Mouse (Mus musculus) kidney, embryonic 16.5 days (tissue): ENCODE measurements around the gene Mtg2. TPM values are rescaled to one million over a fixed set of nuclear protein-coding genes. Genes with fewer than 3 reads are reported as not detected.

ENCODE experiments used
- ATAC-seq: fragments of 200-750 bp; cut with Nextera tagmentation; 2 replicates; pipeline ENCODE4 v1.8.0; 2017; ENCODE audit warnings: moderate TSS enrichment; ENCODE audit not compliant: low FRiP score, low TSS enrichment
- H3K27ac ChIP-seq: fragments of 300-500 bp; sonication (generic); 2 replicates; pipeline ENCODE4 v1.5.1; 2014; ENCODE audit warnings: low read length
- H3K27me3 ChIP-seq: fragments of 300-500 bp; sonication (generic); 2 replicates; pipeline ENCODE4 v1.6.1; 2014; ENCODE audit warnings: low read length, control low read depth, mixed read lengths; ENCODE audit not compliant: insufficient read depth
- H3K36me3 ChIP-seq: fragments of 300-500 bp; sonication (generic); 2 replicates; pipeline ENCODE4 v1.6.1; 2014; ENCODE audit warnings: low read length, control low read depth, mixed read lengths; ENCODE audit not compliant: insufficient read depth
- H3K4me1 ChIP-seq: fragments of 300-500 bp; sonication (generic); 2 replicates; pipeline ENCODE4 v1.6.1; 2014; ENCODE audit warnings: low read length, control low read depth, mixed read lengths; ENCODE audit not compliant: insufficient read depth
- H3K4me2 ChIP-seq: fragments of 300-500 bp; sonication (generic); replicated peaks from 2 replicates; pipeline ENCODE4 v1.6.1; 2014; ENCODE audit warnings: low read depth, low read length
- H3K4me3 ChIP-seq: fragments of 300-500 bp; sonication (generic); 2 replicates; pipeline ENCODE4 v1.5.1; 2014; ENCODE audit warnings: mild to moderate bottlenecking, low read length
- H3K9ac ChIP-seq: fragments of 300-500 bp; sonication (generic); replicated peaks from 2 replicates; pipeline ENCODE4 v1.6.1; 2014; ENCODE audit warnings: low read length
- H3K9me3 ChIP-seq: fragments of 300-500 bp; sonication (generic); 2 replicates; pipeline ENCODE4 v1.6.1; 2016; ENCODE audit warnings: low read length, control low read depth
- WGBS: fragments of 180-500 bp; shearing (Covaris S2); extraction: QIAGEN DNeasy Blood & Tissue Kit; methylation state at CpG from one replicate; pipeline ENCODE4 v1.1.7; 2014; 5-methylcytosine and 5-hydroxymethylcytosine counted together
- polyA plus RNA-seq: library from polyadenylated mRNA; unstranded; fragments of >200 nt; fragmentation: Nextera tagmentation; extraction: Ambion mirVana; gene quantifications from 2 replicates; pipeline ENCODE4 v1.2.1, GENCODE M21; 2015

Mtg2 gene
- polyA plus RNA-seq, 1 experiment from 2014 or later = 29.6 TPM

DNA sequence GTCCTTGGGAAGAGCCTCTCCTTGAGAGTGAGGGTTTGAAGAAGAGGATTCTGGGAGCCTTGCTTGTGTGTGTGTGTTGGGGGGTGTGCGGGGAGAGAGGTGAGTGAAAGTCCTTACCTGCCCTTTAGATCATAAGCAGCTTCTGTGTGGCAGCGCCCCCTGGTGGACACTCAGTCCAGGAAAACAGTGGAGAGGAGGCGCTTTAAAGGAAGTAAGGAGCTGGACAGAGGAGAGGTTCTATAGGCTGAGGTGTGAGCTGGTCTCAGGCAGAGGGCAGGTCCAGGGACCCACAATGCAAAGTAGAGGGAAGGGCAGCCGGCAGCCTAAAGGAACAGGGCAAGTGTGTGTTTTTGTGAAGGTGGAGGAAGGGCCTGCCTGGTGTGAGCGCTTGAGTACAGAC is 19.4 kb upstream of the Mtg2 start:
- peak; percentile 72; the same call in 1 of the 2 replicates for ATAC-seq
- Histone ChIP-seq H3K36me3 (peaks cover 26% of the 10 kb centered on the region), H3K27ac (no peak overlapping the region), H3K9ac (no peak overlapping the region), H3K27me3 (no peaks in the 10 kb centered on the region), H3K4me2 (no peak overlapping the region), H3K4me3 (no peak overlapping the region), H3K9me3 (no peaks in the 10 kb centered on the region; the same call in 1 of the 2 replicates), H3K4me1 (no peaks in the 10 kb centered on the region)
- 26% methylated on average over 5 of the region's 5 CpGs for whole genome bisulfite sequencing

DNA sequence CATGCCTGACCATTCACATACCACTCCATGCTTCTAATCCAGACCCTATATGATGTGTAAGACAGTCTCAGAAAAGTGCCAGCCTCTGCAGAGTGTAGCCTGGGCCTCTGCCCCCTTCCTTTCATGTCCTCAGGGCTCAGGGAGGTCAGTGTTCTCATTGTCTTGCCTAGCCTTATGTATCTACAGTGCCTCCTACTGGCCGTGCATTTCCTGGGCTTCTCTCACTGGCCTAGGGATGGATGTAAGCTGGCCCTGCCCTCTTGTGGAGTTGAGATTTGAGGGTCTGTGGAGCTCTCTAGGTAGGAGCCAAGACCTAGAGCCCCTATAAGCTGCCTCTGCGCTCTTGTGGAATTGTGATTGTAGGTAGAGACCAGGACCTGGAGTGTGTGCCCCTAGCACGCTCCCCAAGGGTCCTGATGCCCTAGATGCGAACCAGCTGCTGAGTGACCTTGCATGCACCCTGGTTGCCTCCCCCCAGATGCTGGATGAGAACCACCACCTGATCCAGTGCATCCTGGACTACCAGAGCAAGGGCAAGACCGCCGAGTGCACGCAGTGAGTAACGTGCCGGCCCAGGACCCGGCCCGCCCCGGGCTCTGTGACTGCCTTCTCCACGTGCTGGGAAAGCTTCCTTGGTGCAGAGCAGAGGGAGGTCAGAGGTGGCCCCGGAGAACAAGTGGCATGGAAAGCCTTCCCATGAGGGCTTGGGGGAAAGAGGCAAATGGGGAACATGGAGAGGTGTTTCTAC is 18.2 kb upstream of the Mtg2 start:
- Histone ChIP-seq H3K9ac (no peak overlapping the region), H3K27me3 (no peaks in the 10 kb centered on the region), H3K27ac (no peak overlapping the region), H3K9me3 (no peaks in the 10 kb centered on the region; the same call in 1 of the 2 replicates), H3K4me2 (no peak overlapping the region), H3K36me3 (peaks cover 33% of the 10 kb centered on the region), H3K4me1 (no peaks in the 10 kb centered on the region), H3K4me3 (no peak overlapping the region)
- 86% methylated on average over 14 of the region's 14 CpGs for WGBS
- ATAC-seq = no peak

- Histone ChIP-seq H3K9me3 (no peaks in the 10 kb centered on the region), H3K9ac (no peak overlapping the region), H3K27me3 (no peaks in the 10 kb centered on the region), H3K4me3 (no peak overlapping the region), H3K4me2 (no peak overlapping the region), H3K4me1 (no peaks in the 10 kb centered on the region), H3K27ac (no peak overlapping the region), H3K36me3 (peaks cover 35% of the 10 kb centered on the region)
- 96% methylated on average over 9 of the region's 9 CpGs for WGBS
- no peak for ATAC-seq
Measured at GRCm38 (mm10) chr2:180053001-180053400, 17.4 kb upstream of the Mtg2 start.

DNA sequence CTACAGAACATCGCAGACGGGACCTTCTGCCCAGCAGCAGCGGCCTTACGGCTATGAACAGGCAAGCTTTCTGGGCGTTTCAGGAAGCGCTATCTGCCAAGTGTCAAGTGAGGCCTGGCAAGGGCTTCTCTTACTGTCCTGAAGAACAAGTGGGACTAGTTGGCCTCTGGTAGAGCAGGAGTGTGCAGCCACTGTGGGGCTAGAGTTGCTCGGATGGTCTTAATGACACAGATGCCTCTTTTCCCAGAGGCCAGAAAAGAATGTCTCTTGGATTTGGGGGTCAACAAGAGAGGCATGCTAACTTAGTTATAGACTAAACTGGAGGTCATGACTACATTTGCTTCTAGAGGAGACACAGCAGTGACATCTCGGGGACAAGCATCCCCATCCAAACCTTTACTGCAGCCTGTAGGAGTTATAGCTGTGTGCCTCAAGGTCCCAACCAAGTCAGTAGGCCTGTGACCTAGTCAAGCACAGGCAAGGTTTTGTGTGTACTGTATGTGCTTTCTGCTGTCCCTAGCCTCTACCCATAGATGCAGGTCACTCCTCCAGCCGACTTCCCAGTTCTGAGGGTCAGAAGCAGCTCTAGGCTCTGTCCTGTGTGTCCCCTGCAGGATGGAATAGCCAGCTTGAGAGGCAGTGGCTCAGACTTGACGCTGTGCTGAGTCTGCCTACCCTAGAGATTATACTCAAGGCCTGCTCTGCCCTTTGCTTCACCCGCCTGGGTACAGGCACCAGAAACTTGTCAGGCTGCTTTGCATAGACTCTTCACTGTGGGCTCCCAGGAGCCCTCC is 6.9 kb upstream of the Mtg2 start:
- no peaks in the 10 kb centered on the region for H3K27me3 ChIP-seq
- H3K4me2 ChIP-seq = no peak overlapping the region
- no peak overlapping the region for H3K27ac ChIP-seq
- peaks cover 55% of the 10 kb centered on the region for H3K36me3 ChIP-seq
- H3K9me3 ChIP-seq = no peaks in the 10 kb centered on the region
- ATAC-seq = no peak
- H3K9ac ChIP-seq = no peak overlapping the region
- 93% methylated on average over 11 of the region's 11 CpGs for WGBS
- no peaks in the 10 kb centered on the region for H3K4me1 ChIP-seq
- no peak overlapping the region for H3K4me3 ChIP-seq

- H3K4me3 ChIP-seq = peak overlapping the region; percentile 86
- WGBS = 33% methylated on average over 20 of the region's 20 CpGs
- peak overlapping the region; percentile 84 for H3K27ac ChIP-seq
- H3K4me1 ChIP-seq = peaks cover 9% of the 10 kb centered on the region
- H3K36me3 ChIP-seq = peaks cover 8% of the 10 kb centered on the region; the same call in 1 of the 2 replicates
- H3K9me3 ChIP-seq = no peaks in the 10 kb centered on the region
- peak overlapping the region; percentile 85 for H3K9ac ChIP-seq
- ATAC-seq = peak; percentile 69; the same call in 1 of the 2 replicates
- no peaks in the 10 kb centered on the region for H3K27me3 ChIP-seq
- H3K4me2 ChIP-seq = peak overlapping the region; percentile 96
Measured at GRCm38 (mm10) chr2:180069770-180070480, 463 bp upstream of the Mtg2 start.

GRCm38 (mm10) chr2:180071671-180072070 is 1.3 kb downstream of the Mtg2 start:
- no peak overlapping the region for H3K27ac ChIP-seq
- H3K36me3 ChIP-seq = peaks cover 8% of the 10 kb centered on the region; the same call in 1 of the 2 replicates
- no peak for ATAC-seq
- peaks cover 9% of the 10 kb centered on the region for H3K4me1 ChIP-seq
- H3K4me3 ChIP-seq = no peak overlapping the region
- H3K9me3 ChIP-seq = no peaks in the 10 kb centered on the region
- H3K9ac ChIP-seq = no peak overlapping the region
- 81% methylated on average over 2 of the region's 2 CpGs for WGBS
- H3K27me3 ChIP-seq = no peaks in the 10 kb centered on the region
- no peak overlapping the region for H3K4me2 ChIP-seq

DNA sequence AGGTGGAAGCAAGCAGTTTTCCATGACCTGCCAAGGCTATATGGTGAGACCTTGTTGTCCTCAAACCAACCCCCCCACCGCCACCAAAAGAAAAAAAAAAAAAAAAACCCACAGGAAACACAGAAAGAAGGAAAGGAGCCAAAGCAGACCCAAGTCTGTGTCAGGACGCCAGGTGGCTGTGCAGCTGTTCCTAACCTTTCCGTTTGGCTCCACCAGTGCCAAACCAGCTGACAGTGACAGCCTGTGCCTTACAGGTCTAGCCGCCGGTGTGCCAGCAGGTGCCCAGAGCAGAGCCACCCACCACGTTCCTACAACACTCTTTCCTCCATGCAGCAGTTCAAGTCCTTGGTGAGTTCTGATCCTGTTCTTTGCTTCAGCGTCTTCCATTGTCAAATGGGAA is 2.5 kb downstream of the Mtg2 start:
- Histone ChIP-seq H3K4me2 (no peak overlapping the region), H3K4me3 (no peak overlapping the region), H3K27me3 (no peaks in the 10 kb centered on the region), H3K4me1 (peaks cover 9% of the 10 kb centered on the region), H3K27ac (no peak overlapping the region), H3K9me3 (no peaks in the 10 kb centered on the region), H3K36me3 (0 out of 2 replicates have a peak, but pooled peaks cover 1% of the 10 kb centered on the region), H3K9ac (no peak overlapping the region)
- 88% methylated on average over 7 of the region's 7 CpGs for whole genome bisulfite sequencing
- ATAC-seq = no peak

- Histone ChIP-seq H3K27me3 (no peaks in the 10 kb centered on the region), H3K9me3 (no peaks in the 10 kb centered on the region), H3K9ac (no peak overlapping the region), H3K4me1 (no peaks in the 10 kb centered on the region), H3K36me3 (no peaks in the 10 kb centered on the region), H3K27ac (no peak overlapping the region), H3K4me2 (no peak overlapping the region), H3K4me3 (no peak overlapping the region)
- no peak for ATAC-seq
- WGBS = 68% methylated on average over 3 of the region's 3 CpGs
Measured at GRCm38 (mm10) chr2:180077622-180078021, 7.2 kb downstream of the Mtg2 start.

DNA sequence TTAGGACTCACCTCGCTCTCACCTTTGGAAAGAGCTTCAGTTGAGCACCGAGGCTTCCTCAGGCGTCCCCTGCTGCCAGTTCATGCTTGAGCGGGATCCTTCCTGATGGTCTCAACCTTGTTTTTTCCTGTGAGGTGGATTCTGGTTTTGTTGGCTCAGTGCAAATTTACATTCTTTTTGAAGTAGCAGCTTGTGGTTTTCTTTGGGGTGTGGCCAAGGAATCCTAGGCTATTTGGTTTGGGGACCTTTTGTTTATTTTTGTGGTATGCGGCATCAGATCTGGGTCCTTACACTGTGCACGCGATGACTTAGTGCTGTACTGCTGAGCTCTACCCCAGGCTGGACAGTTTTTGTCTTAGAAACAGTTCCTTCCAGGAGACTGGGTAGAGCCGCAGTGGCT is 10.3 kb downstream of the Mtg2 start:
- no peak for ATAC-seq
- H3K27ac ChIP-seq = no peak overlapping the region
- H3K4me3 ChIP-seq = no peak overlapping the region
- peaks cover 6% of the 10 kb centered on the region; the same call in 1 of the 2 replicates for H3K36me3 ChIP-seq
- H3K4me1 ChIP-seq = peaks cover 11% of the 10 kb centered on the region
- H3K9me3 ChIP-seq = no peaks in the 10 kb centered on the region
- 77% methylated on average over 8 of the region's 8 CpGs for WGBS
- no peak overlapping the region for H3K9ac ChIP-seq
- no peaks in the 10 kb centered on the region for H3K27me3 ChIP-seq
- no peak overlapping the region for H3K4me2 ChIP-seq
